Mouse (Mus musculus): ENCODE data around the gene Gtf2h4.

DNA sequence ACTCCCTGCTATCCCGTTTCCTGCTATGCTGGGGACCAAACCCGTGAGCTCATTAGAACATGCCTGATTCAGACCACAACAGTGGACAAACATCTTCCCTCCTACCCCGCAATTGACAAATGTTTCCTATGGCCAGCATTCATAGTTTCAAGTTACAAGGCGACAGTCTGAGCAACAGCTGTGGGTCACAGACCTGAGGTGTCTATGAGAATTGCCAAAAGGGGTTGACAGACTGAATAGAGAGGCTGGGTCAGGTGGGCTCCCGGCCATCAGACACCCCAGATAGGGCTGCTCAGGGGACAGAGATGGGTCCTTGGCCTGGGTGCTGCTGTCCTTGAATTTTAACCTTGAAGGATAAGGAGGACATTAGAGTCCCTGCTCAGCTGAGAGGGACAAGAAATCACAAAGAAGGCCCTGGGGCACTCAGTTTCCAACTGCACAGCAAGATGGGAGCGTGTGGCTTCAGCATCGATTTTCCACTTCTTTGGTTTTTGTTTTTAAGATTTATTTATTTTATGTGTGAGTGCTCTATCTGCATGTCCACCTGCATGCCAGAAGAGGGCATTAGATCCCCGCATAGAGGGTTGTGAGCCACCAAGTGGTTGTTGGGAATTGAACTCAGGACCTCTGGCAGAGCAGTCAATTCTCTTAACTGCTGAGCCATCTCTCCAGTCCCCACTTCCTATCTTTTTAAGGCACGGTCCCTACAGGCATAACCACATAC lies 46.2 kb upstream of the Gtf2h4 start:
- no peak for TF ChIP-seq FLI1 (IDR thresholded peaks at IDR 0.05; ENCODE audit: low read length)
- no peak for TF ChIP-seq GATA1 (IDR thresholded peaks at IDR 0.05; ENCODE audit: borderline replicate concordance, low read length)

Measured in megakaryocyte, embryonic 14.5 days (primary cell).